Mouse (Mus musculus): ENCODE results near the gene Scyl2.

- TF ChIP-seq CTCF (IDR thresholded peaks at IDR 0.05; ENCODE audit: low read depth) (no peak), EP300 (IDR thresholded peaks at IDR 0.05; ENCODE audit: low read depth) (no peak)
These were observed 5.6 kb downstream of the Scyl2 start for GRCm38 (mm10) chr10:89680517-89680916.
